Mouse (Mus musculus) bone marrow macrophage, adult 2 months (primary cell): ENCODE data around the gene Pnmal1. TPM values are rescaled to one million over a fixed set of nuclear protein-coding genes. Genes with fewer than 3 reads are reported as not detected.

ENCODE experiments used
- H3K27ac ChIP-seq: 2 replicates; pipeline ENCODE4 v1.5.1; 2012; ENCODE audit warnings: low read depth, low read length; ENCODE audit not compliant: insufficient read depth
- H3K4me1 ChIP-seq: 2 replicates; pipeline ENCODE4 v1.6.1; 2012; ENCODE audit warnings: low read length; ENCODE audit not compliant: control insufficient read depth, insufficient read depth
- H3K4me3 ChIP-seq: 2 replicates; pipeline ENCODE4 v1.5.1; 2012; ENCODE audit warnings: mild to moderate bottlenecking, low read length, moderate library complexity; ENCODE audit not compliant: insufficient read depth
- CTCF ChIP-seq: IDR thresholded peaks from 2 replicates; pipeline ENCODE4 v1.5.1; 2012; ENCODE audit warnings: low read depth, mild to moderate bottlenecking, low read length, moderate library complexity
- POLR2A ChIP-seq: IDR thresholded peaks from 2 replicates; pipeline ENCODE4 v1.6.1; 2012; ENCODE audit warnings: mild to moderate bottlenecking, low read depth, low read length, borderline replicate concordance
- polyA plus RNA-seq: library from polyadenylated mRNA; stranded (reverse); fragments of >200 nt; gene quantifications from 2 replicates; pipeline ENCODE4 v1.2.4, GENCODE M21; 2012; ENCODE audit not compliant: missing spikeins, insufficient read depth, insufficient read length

The Pnmal1 gene
- polyA plus RNA-seq, 1 experiment: not detected

GRCm38 (mm10) chr7:16976298-16976697 is 16.8 kb downstream of the Pnmal1 start:
- H3K27ac ChIP-seq: no peak overlapping the region
- TF ChIP-seq POLR2A (no peak), CTCF (no peak)
- H3K4me3 ChIP-seq: no peak overlapping the region
- H3K4me1 ChIP-seq: peaks cover 10% of the 10 kb centered on the region; the same call in 1 of the 2 replicates

DNA sequence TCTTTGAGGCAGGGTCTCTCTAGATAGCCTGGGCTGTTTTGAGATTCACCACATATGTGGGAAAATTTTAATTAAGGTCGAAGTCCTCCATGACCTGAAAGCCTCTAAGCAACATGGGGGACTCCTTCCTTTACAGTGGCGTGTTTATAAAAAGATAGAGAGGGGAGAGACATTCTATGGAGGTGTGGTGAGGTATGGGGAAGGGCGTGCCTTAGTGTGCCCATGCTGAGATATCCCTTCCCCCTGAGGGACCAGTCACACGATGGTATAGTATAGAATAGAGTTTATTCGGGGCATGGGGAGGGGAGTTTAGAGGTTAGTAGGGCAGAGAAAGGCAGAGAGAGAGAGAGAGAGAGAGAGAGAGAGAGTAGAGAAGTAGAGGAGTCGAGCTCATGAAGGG is 18.7 kb downstream of the Pnmal1 start:
- no peak overlapping the region for H3K27ac ChIP-seq
- TF ChIP-seq CTCF (no peak), POLR2A (no peak)
- H3K4me3 ChIP-seq: no peak overlapping the region
- H3K4me1 ChIP-seq: peaks cover 8% of the 10 kb centered on the region; the same call in 1 of the 2 replicates

GRCm38 (mm10) chr7:16978593-16978992 is 19.1 kb downstream of the Pnmal1 start:
- no peak for TF ChIP-seq CTCF
- TF ChIP-seq POLR2A: no peak
- Histone ChIP-seq H3K4me1 (peaks cover 5% of the 10 kb centered on the region; the same call in 1 of the 2 replicates), H3K27ac (no peak overlapping the region)

DNA sequence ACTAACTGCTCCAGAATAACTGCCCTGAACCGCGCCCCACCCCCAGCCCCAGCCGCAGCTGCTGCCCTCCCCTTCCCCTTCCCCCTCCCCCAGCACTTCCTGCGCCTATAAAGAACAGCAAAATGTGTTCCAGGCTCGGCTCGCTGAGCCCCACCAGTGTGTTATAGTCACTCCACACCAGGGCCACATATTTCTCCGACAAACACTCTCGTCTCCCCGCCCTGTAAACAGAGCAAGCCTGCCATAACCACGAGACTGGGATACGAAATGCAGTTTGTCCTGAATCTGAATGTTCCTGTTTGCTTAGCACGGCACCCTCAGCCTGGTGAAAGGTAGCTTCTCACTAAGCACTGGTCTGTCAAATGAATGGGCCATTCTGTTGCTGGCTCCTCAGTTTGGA is 20.9 kb downstream of the Pnmal1 start:
- TF ChIP-seq POLR2A: no peak
- no peak for TF ChIP-seq CTCF
- Histone ChIP-seq H3K4me1 (peaks cover 5% of the 10 kb centered on the region; the same call in 1 of the 2 replicates), H3K4me3 (peak overlapping the region; percentile 34), H3K27ac (no peak overlapping the region)

More at GRCm38 (mm10) chr7:16978593-16978992, 19.1 kb downstream of the Pnmal1 start:
- no peak overlapping the region for H3K4me3 ChIP-seq

GRCm38 (mm10) chr7:16982859-16983568 is 23.5 kb downstream of the Pnmal1 start, which contains the start of gene Gm42372:
TSS of gene Gm42372 (plus strand) at chr7:16983086.
- Histone ChIP-seq H3K4me1 (peaks cover 5% of the 10 kb centered on the region; the same call in 1 of the 2 replicates), H3K4me3 (no peak within 1 kb of the TSS), H3K27ac (no peak within 1 kb of the TSS)
- TF ChIP-seq POLR2A: no peak
- TF ChIP-seq CTCF: no peak

DNA sequence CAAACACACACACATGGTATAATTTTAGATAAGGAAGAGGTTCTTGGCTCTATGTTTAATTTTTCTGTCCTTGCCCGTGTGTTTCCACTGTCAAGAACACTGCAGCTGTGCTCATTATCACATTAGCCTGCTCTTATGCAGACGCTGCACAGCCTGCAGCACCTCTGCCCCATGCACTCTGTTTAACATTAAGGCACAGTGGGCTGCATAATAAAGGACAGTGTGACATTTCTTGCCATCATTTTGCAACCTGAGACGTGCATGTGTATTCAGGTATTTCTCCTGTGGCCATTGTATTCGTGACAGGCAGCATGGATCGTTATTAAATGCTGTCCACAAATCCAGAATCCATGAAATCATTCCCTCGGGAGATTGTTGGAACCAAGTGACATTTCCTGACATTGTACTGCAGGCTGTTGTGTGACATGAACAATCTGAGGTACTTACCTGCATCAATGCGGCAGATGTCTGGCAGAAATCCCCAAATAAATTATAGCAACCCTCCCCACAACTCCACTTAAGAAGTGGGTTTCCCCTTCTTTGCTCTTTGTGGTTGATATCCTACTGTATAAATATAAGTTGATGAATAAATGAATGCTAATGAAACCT is 28.2 kb downstream of the Pnmal1 start:
- Histone ChIP-seq H3K4me1 (no peaks in the 10 kb centered on the region), H3K27ac (no peak overlapping the region), H3K4me3 (no peak overlapping the region)
- TF ChIP-seq POLR2A (no peak), CTCF (no peak)

DNA sequence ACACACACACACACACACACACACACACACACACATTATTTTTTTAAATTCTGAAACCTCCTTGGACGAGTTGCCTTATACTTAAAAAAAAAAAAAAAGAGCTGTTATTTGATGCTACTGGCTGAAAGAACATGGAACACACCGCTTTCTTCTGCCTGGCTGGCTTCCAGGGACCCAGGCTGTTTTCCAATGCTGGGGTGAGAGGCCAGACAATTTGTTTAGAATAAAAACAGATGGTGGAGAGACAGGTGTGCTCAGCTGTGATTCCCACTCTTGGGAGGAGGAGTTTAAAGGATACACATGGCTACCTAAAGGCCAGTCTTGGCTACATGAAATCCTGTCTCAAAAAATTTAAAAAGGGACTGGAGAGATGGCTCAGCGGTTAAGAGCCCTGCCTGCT is 28.9 kb downstream of the Pnmal1 start:
- Histone ChIP-seq H3K27ac (no peak overlapping the region), H3K4me3 (no peak overlapping the region), H3K4me1 (no peaks in the 10 kb centered on the region)
- TF ChIP-seq POLR2A: no peak
- TF ChIP-seq CTCF: no peak

GRCm38 (mm10) chr7:16990006-16990744 is 30.7 kb downstream of the Pnmal1 start:
- H3K4me1 ChIP-seq: no peaks in the 10 kb centered on the region
- TF ChIP-seq POLR2A (no peak), CTCF (no peak)
- no peak overlapping the region for H3K27ac ChIP-seq
- H3K4me3 ChIP-seq: no peak overlapping the region

GRCm38 (mm10) chr7:16991681-16992450 is 32.4 kb downstream of the Pnmal1 start:
- H3K4me1 ChIP-seq: no peaks in the 10 kb centered on the region
- TF ChIP-seq CTCF (no peak), POLR2A (no peak)
- H3K27ac ChIP-seq: no peak overlapping the region
- no peak overlapping the region for H3K4me3 ChIP-seq

- TF ChIP-seq POLR2A (no peak), CTCF (no peak)
- no peak within 1 kb of the TSS for H3K27ac ChIP-seq
- H3K4me3 ChIP-seq: no peak within 1 kb of the TSS
- H3K4me1 ChIP-seq: no peaks in the 10 kb centered on the region
These were observed 33.0 kb downstream of the Pnmal1 start, which contains the start of gene Ccdc8 for GRCm38 (mm10) chr7:16992451-16992807. TSS of gene Ccdc8 (plus strand) at chr7:16992708.
